Mouse (Mus musculus) ovary, adult 2 months (tissue): ENCODE results near the gene Rbak. TPM values are rescaled to one million over a fixed set of nuclear protein-coding genes. Genes with fewer than 3 reads are reported as not detected.

Experiments used
- polyA plus RNA-seq: library from polyadenylated mRNA; depleted of rRNA; stranded (reverse); fragments of >200 nt; gene quantifications from 2 replicates; pipeline ENCODE4 v1.2.3, GENCODE M21; 2012; rRNA removed

The Rbak gene
- polyA plus RNA-seq, result 6.7 and 7.1 TPM in 2 replicates

GRCm38 (mm10) chr5:143180255-143181076 is at the start of gene Rbak, which contains the start of gene Spdye4b:
Gene Rbak (minus strand): TSS chr5:143180775.
Gene Spdye4b (plus strand): TSS chr5:143181017.

GRCm38 (mm10) chr5:143226790-143227189 is 46.2 kb upstream of the Rbak start, which contains the start of gene Spdye4a:
Gene Spdye4a (minus strand): TSS chr5:143226890.

GRCm38 (mm10) chr5:143147481-143147880 is 33.1 kb downstream of the Rbak start, which contains the start of gene Olfr718-ps1:
Gene Olfr718-ps1 (minus strand): TSS chr5:143147581.

Other genes starting within 250 kb of the Rbak start
- gene Fscn1, start 220.4 kb downstream of the Rbak start, polyA plus RNA-seq, result 357 and 373 TPM in 2 replicates
- gene Rnf216, start 67.8 kb downstream of the Rbak start, polyA plus RNA-seq, result 36.6 and 44.6 TPM in 2 replicates
- not detected in 2 replicates for gene Olfr718-ps1, start 33.2 kb downstream of the Rbak start, polyA plus RNA-seq
- gene Spdye4b, start 242 bp upstream of the Rbak start, polyA plus RNA-seq, result not detected in 2 replicates
- gene Spdye4a, start 46.1 kb upstream of the Rbak start, polyA plus RNA-seq, result not detected in 2 replicates
- 18.7 and 18.8 TPM in 2 replicates for gene Zfp12, start 54.4 kb upstream of the Rbak start, polyA plus RNA-seq
- 27.4 and 42.8 TPM in 2 replicates for gene Zfp316, start 89.2 kb upstream of the Rbak start, polyA plus RNA-seq
- gene Zfp853, start 112.8 kb upstream of the Rbak start, polyA plus RNA-seq, result 9.9 and 10.5 TPM in 2 replicates
- 35.0 and 36.6 TPM in 2 replicates for gene E130309D02Rik, start 134.6 kb upstream of the Rbak start, polyA plus RNA-seq
- 81.3 and 94.8 TPM in 2 replicates for gene Zdhhc4, start 148.5 kb upstream of the Rbak start, polyA plus RNA-seq
- gene Grid2ip, start 176.6 kb upstream of the Rbak start, polyA plus RNA-seq, result 0.15 and 0.36 TPM in 2 replicates
- 227 and 240 TPM in 2 replicates for gene Kdelr2, start 223.1 kb upstream of the Rbak start, polyA plus RNA-seq